ENCODE assay signal across 11 mouse cellular contexts in the genomic region with DNA sequence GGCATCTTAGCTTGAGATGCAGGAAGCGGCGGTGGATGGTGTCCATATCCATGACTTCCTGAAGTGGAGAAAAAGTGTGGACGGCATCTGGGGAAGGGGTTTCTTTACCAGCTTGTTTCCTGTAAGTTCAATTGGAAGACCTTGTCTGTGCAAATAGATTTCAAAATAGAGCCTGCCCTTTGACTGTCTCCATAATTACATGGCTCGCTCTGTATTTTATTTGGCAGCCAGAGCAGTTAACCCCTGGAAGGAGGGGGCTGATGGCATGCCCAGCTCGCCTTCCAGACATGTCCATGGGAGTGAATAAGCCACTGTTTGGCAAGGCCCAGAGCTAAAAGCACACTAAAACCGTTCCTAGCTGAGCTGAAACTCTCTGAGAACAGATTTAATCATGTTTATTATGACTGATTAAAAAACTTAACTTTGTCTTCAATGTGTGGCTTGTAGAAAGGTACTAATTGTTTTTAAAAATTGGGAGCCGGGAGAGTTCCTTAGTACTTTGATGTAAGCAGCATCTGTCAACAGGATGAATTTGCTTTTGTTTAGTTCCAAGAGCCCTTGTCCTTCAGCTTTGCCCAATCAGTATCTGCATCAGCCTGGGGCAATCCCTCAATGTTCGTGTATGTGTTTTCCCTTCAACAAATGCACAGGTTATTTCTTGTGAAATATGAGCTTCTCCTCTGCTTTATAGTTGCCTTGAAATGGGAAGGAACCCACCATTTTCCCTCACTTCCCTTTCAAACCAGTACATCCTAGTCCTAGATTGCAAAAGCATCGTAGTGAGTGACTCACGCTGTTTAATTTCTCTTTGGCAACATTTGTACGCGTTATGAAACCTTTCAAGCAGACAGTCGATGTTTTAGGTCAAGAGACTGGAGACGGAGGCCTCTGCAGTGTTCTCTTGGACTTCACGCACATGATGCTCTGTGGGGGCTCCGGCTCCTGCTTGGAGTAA. TPM values are rescaled to one million over a fixed set of nuclear protein-coding genes. Genes with fewer than 3 reads are reported as not detected.
DNase-seq lines count a peak whose midpoint lies in the region; ATAC-seq and TF ChIP-seq lines count a peak whose summit lies in the region.
"Had no signal": no experiment of that assay in that cellular context is flagged by ENCODE, and none has a peak within 500 bp of the region (broad histone marks: within the 10 kb centered on the region; RNA-seq: fewer than 3 reads in every experiment).

No protein-coding gene starts in this region.

- peaks cover 9% of the 10 kb centered on the region; the same call in 1 of the 2 replicates for H3K4me1 ChIP-seq in embryonic facial prominence, embryonic 15.5 days

- no peaks in the 10 kb centered on the region for H3K27me3 ChIP-seq in embryonic facial prominence, embryonic 15.5 days

- no peak overlapping the region for H3K27ac ChIP-seq in left cerebral cortex, adult 2 months
- 0 out of 2 replicates have a peak overlapping the region, but pooled peaks have one; percentile 18 for H3K27ac ChIP-seq in embryonic facial prominence, embryonic 15.5 days (replicated peaks)

- no peak overlapping the region for H3K4me2 ChIP-seq in embryonic facial prominence, embryonic 15.5 days (replicated peaks)

- DNase-seq in left cerebral cortex, postnatal 4 days: peak; percentile 9
- no peak for DNase-seq in left cerebral cortex, adult 2 months (ENCODE audit: extremely low spot score in 1 of 2, low spot score in 2 of 2)
- DNase-seq in adipocyte (ENCODE audit: low spot score): peak; percentile 94
- DNase-seq in B cell, adult 2 months: no peak
- DNase-seq in left cerebral cortex, postnatal 14 days (ENCODE audit: low spot score in 2 of 2): no peak
- DNase-seq: kidney, postnatal 14 days; thymus, adult 2 months had no signal

- intact Hi-C loops in left cerebral cortex, postnatal 4 days (cut with DNase I): no loop called here
- intact Hi-C loops in left cerebral cortex, adult 2 months (cut with DNase I): no loop called here
- intact Hi-C loops in left cerebral cortex, postnatal 14 days (cut with DNase I): no loop called here

- no peak for TF ChIP-seq CTCF in left cerebral cortex, adult 2 months (IDR thresholded peaks at IDR 0.05)

- no peak for ATAC-seq in embryonic facial prominence, embryonic 15.5 days (ENCODE audit: insufficient number of reproducible peaks, low FRiP score, low TSS enrichment, low read depth)
- peak; percentile 95 for ATAC-seq in megakaryocyte, adult 5-6 weeks (ENCODE audit: poor library complexity, severe bottlenecking)

- H3K36me3 ChIP-seq in embryonic facial prominence, embryonic 15.5 days: no peaks in the 10 kb centered on the region

- H3K9me3 ChIP-seq in embryonic facial prominence, embryonic 15.5 days (replicated peaks): no peaks in the 10 kb centered on the region

- no peak overlapping the region for H3K4me3 ChIP-seq in left cerebral cortex, adult 2 months
- H3K4me3 ChIP-seq in embryonic facial prominence, embryonic 15.5 days (replicated peaks): no peak overlapping the region

- 34% methylated on average over 16 of the region's 16 CpGs for WGBS in embryonic facial prominence, embryonic 15.5 days

- no peak overlapping the region for H3K9ac ChIP-seq in embryonic facial prominence, embryonic 15.5 days

RNA-seq across cellular contexts. Expression of gene Dlx1, which starts 28.4 kb away (rescaled TPM):
- 10 to 100 TPM; 52.3 to 63.1 TPM for total RNA-seq in left cerebral cortex, postnatal 4 days (2021)
- total RNA-seq in left cerebral cortex, adult 2 months (2021): 10 to 100 TPM; 21.1 to 25.3 TPM
- 9.7 and 12.5 TPM in 2 replicates for polyA plus RNA-seq in embryonic facial prominence, embryonic 15.5 days (2015; fragmentation: Nextera tagmentation; extraction: Ambion mirVana)
- total RNA-seq in megakaryocyte, adult 5-6 weeks (2015): not detected in 2 replicates
- not detected in 2 replicates for total RNA-seq in megakaryocyte, adult 5-6 weeks (2017)
- total RNA-seq in left cerebral cortex, postnatal 14 days (2021): 10 to 100 TPM; 20.7 to 24.2 TPM

RNA-seq across cellular contexts. Expression of gene Metap1d, which starts 46.5 kb away (rescaled TPM):
- total RNA-seq in left cerebral cortex, postnatal 4 days (2021): 10 to 100 TPM; 21.8 to 23.2 TPM
- total RNA-seq in left cerebral cortex, adult 2 months (2021): 10 to 100 TPM; 18.9 to 20.2 TPM
- polyA plus RNA-seq in embryonic facial prominence, embryonic 15.5 days (2015; fragmentation: Nextera tagmentation; extraction: Ambion mirVana): 42.5 and 44.8 TPM in 2 replicates
- total RNA-seq in megakaryocyte, adult 5-6 weeks (2015): 18.1 and 23.0 TPM in 2 replicates
- 12.0 and 14.0 TPM in 2 replicates for total RNA-seq in megakaryocyte, adult 5-6 weeks (2017)
- 10 to 100 TPM; 14.4 to 14.6 TPM for total RNA-seq in left cerebral cortex, postnatal 14 days (2021)

RNA-seq across cellular contexts. Expression of gene Dlx2, which starts 47.0 kb away (rescaled TPM):
- 10 to 100 TPM; 20.6 to 22.4 TPM for total RNA-seq in left cerebral cortex, postnatal 4 days (2021)
- 1 to 10 TPM; 5.7 to 6.9 TPM for total RNA-seq in left cerebral cortex, adult 2 months (2021)
- polyA plus RNA-seq in embryonic facial prominence, embryonic 15.5 days (2015; fragmentation: Nextera tagmentation; extraction: Ambion mirVana): 6.2 and 8.5 TPM in 2 replicates
- not detected in 2 replicates for total RNA-seq in megakaryocyte, adult 5-6 weeks (2015)
- total RNA-seq in megakaryocyte, adult 5-6 weeks (2017): not detected in 2 replicates
- 1 to 10 TPM; 4.7 to 6.9 TPM for total RNA-seq in left cerebral cortex, postnatal 14 days (2021)
- total RNA-seq: heart, postnatal 36 days; MEL had no signal

Comparison
In these comparisons a context has a peak if more than half of its experiments do, and no peak if none do; other contexts are left out.
1. DNase-seq: peak in left cerebral cortex, postnatal 4 days (single experiment) and adipocyte (single experiment); none in left cerebral cortex, adult 2 months (0 of 2), B cell, adult 2 months (0 of 2) and left cerebral cortex, postnatal 14 days (0 of 2).
2. RNA of gene Dlx1, which starts 28.4 kb away (total RNA-seq): 52.3 to 63.1 TPM in left cerebral cortex, postnatal 4 days, 21.1 to 25.3 TPM in left cerebral cortex, adult 2 months and 20.7 to 24.2 TPM in left cerebral cortex, postnatal 14 days; not detected in megakaryocyte, adult 5-6 weeks; every median in the first group is over 10 times any median in the second.
3. RNA of gene Dlx2, which starts 47.0 kb away (total RNA-seq): 20.6 to 22.4 TPM in left cerebral cortex, postnatal 4 days, 4.7 to 6.9 TPM in left cerebral cortex, postnatal 14 days and 5.7 to 6.9 TPM in left cerebral cortex, adult 2 months; not detected in megakaryocyte, adult 5-6 weeks; every median in the first group is over 4 times any median in the second.